Mouse (Mus musculus): Measurements from ENCODE around the gene Sgms2. TPM values are rescaled to one million over a fixed set of nuclear protein-coding genes. Genes with fewer than 3 reads are reported as not detected.

Gene Sgms2
- polyA plus RNA-seq, 1 experiment from 2014 or later: 1.3 TPM

- Histone ChIP-seq H3K4me1 (ENCODE audit: control insufficient read depth, insufficient read depth, low read length) (no peaks in the 10 kb centered on the region), H3K36me3 (ENCODE audit: control insufficient read depth, insufficient read depth, low read length) (no peaks in the 10 kb centered on the region), H3K9me3 (replicated peaks; ENCODE audit: control insufficient read depth, low read length) (no peaks in the 10 kb centered on the region), H3K4me2 (no peak overlapping the region), H3K4me3 (ENCODE audit: low read depth, low read length) (no peak overlapping the region), H3K9ac (ENCODE audit: low read depth, low read length) (no peak overlapping the region), H3K27ac (ENCODE audit: low read depth, low read length) (no peak overlapping the region), H3K27me3 (ENCODE audit: control insufficient read depth, insufficient read depth, low read length) (no peaks in the 10 kb centered on the region)
- 57% methylated on average over 3 of the region's 3 CpGs for WGBS (ENCODE audit: insufficient replicate concordance)
- no peak for ATAC-seq (replicated peaks; ENCODE audit: insufficient number of reproducible peaks, low FRiP score, low TSS enrichment)
These were observed 10.6 kb downstream of the Sgms2 start for GRCm38 (mm10) chr3:131480659-131481058.

GRCm38 (mm10) chr3:131479415-131479814, 11.8 kb downstream of the Sgms2 start:
- Histone ChIP-seq H3K4me3 (ENCODE audit: low read depth, low read length) (no peak overlapping the region), H3K9me3 (replicated peaks; ENCODE audit: control insufficient read depth, low read length) (no peaks in the 10 kb centered on the region), H3K36me3 (ENCODE audit: control insufficient read depth, insufficient read depth, low read length) (no peaks in the 10 kb centered on the region), H3K27ac (ENCODE audit: low read depth, low read length) (no peak overlapping the region), H3K4me2 (no peak overlapping the region), H3K4me1 (ENCODE audit: control insufficient read depth, insufficient read depth, low read length) (no peaks in the 10 kb centered on the region), H3K9ac (ENCODE audit: low read depth, low read length) (no peak overlapping the region), H3K27me3 (ENCODE audit: control insufficient read depth, insufficient read depth, low read length) (no peaks in the 10 kb centered on the region)
- 72% methylated on average over 3 of the region's 3 CpGs for WGBS (ENCODE audit: insufficient replicate concordance)
- no peak for ATAC-seq (replicated peaks; ENCODE audit: insufficient number of reproducible peaks, low FRiP score, low TSS enrichment)

DNA sequence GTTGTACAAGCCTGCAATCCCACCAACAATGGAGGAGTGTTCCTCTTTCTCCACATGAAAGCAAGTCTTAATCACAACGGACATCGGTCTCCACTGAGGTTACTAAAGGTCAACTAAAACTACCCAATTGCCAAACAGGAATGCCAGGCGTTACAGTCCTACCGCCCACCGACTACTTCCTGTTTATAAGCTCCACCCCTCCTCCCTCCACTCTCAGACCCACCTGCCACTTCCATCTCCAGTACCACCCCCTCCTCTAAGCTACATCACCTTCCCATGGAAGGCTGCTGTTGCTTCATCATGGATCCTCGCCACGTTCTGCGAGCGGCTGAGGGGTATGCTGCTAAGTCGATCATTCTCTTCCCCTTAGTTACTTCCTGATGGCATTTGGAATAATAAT, 15.2 kb downstream of the Sgms2 start:
- Histone ChIP-seq H3K4me1 (ENCODE audit: control insufficient read depth, insufficient read depth, low read length) (no peaks in the 10 kb centered on the region), H3K4me2 (no peak overlapping the region), H3K36me3 (ENCODE audit: control insufficient read depth, insufficient read depth, low read length) (no peaks in the 10 kb centered on the region), H3K27ac (ENCODE audit: low read depth, low read length) (no peak overlapping the region), H3K9ac (ENCODE audit: low read depth, low read length) (no peak overlapping the region), H3K9me3 (replicated peaks; ENCODE audit: control insufficient read depth, low read length) (no peaks in the 10 kb centered on the region), H3K4me3 (ENCODE audit: low read depth, low read length) (no peak overlapping the region), H3K27me3 (ENCODE audit: control insufficient read depth, insufficient read depth, low read length) (no peaks in the 10 kb centered on the region)
- 94% methylated on average over 10 of the region's 10 CpGs for WGBS (ENCODE audit: insufficient replicate concordance)
- no peak for ATAC-seq (replicated peaks; ENCODE audit: insufficient number of reproducible peaks, low FRiP score, low TSS enrichment)

DNA sequence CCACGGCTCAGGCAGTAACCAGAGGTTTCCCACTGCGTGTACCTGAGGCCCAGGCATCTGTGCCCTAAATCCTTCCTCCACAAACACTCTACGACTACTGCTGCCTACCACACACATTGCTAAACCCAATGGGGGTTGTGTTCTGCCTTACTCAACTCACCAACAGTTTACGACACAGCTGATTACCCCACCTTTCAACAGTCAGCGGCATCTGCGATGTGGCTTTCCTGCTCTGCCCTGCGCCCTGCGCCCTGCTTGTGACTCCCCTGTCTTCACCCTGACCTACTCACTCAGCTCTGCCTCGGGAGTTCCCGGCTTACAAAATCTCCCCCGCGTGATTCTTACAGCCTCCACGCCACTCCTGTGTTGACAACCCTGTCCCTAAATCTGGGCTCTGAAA, 16.7 kb downstream of the Sgms2 start:
- no peak for ATAC-seq (replicated peaks; ENCODE audit: insufficient number of reproducible peaks, low FRiP score, low TSS enrichment)
- H3K9me3 ChIP-seq (replicated peaks; ENCODE audit: control insufficient read depth, low read length): no peaks in the 10 kb centered on the region
- H3K27me3 ChIP-seq (ENCODE audit: control insufficient read depth, insufficient read depth, low read length): no peaks in the 10 kb centered on the region
- H3K36me3 ChIP-seq (ENCODE audit: control insufficient read depth, insufficient read depth, low read length): no peaks in the 10 kb centered on the region
- H3K27ac ChIP-seq (ENCODE audit: low read depth, low read length): no peak overlapping the region
- H3K4me1 ChIP-seq (ENCODE audit: control insufficient read depth, insufficient read depth, low read length): no peaks in the 10 kb centered on the region
- no peak overlapping the region for H3K9ac ChIP-seq (ENCODE audit: low read depth, low read length)
- 55% methylated on average over 13 of the region's 13 CpGs for WGBS (ENCODE audit: insufficient replicate concordance)
- H3K4me2 ChIP-seq: no peak overlapping the region
- no peak overlapping the region for H3K4me3 ChIP-seq (ENCODE audit: low read depth, low read length)

GRCm38 (mm10) chr3:131473496-131473895, 17.7 kb downstream of the Sgms2 start:
- no peak overlapping the region for H3K9ac ChIP-seq (ENCODE audit: low read depth, low read length)
- H3K4me2 ChIP-seq: no peak overlapping the region
- no CpG with 5 or more reads among the region's 1 CpGs for WGBS (ENCODE audit: insufficient replicate concordance)
- H3K27me3 ChIP-seq (ENCODE audit: control insufficient read depth, insufficient read depth, low read length): no peaks in the 10 kb centered on the region
- no peaks in the 10 kb centered on the region for H3K36me3 ChIP-seq (ENCODE audit: control insufficient read depth, insufficient read depth, low read length)
- no peaks in the 10 kb centered on the region for H3K9me3 ChIP-seq (replicated peaks; ENCODE audit: control insufficient read depth, low read length)
- no peak for ATAC-seq (replicated peaks; ENCODE audit: insufficient number of reproducible peaks, low FRiP score, low TSS enrichment)
- no peak overlapping the region for H3K4me3 ChIP-seq (ENCODE audit: low read depth, low read length)
- no peaks in the 10 kb centered on the region for H3K4me1 ChIP-seq (ENCODE audit: control insufficient read depth, insufficient read depth, low read length)
- H3K27ac ChIP-seq (ENCODE audit: low read depth, low read length): no peak overlapping the region

GRCm38 (mm10) chr3:131471836-131472235, 19.4 kb downstream of the Sgms2 start:
- 61% methylated on average over 6 of the region's 6 CpGs for WGBS (ENCODE audit: insufficient replicate concordance)
- no peak for ATAC-seq (replicated peaks; ENCODE audit: insufficient number of reproducible peaks, low FRiP score, low TSS enrichment)
- no peaks in the 10 kb centered on the region for H3K9me3 ChIP-seq (replicated peaks; ENCODE audit: control insufficient read depth, low read length)
- H3K36me3 ChIP-seq (ENCODE audit: control insufficient read depth, insufficient read depth, low read length): no peaks in the 10 kb centered on the region
- no peaks in the 10 kb centered on the region for H3K27me3 ChIP-seq (ENCODE audit: control insufficient read depth, insufficient read depth, low read length)
- H3K4me3 ChIP-seq (ENCODE audit: low read depth, low read length): no peak overlapping the region
- H3K27ac ChIP-seq (ENCODE audit: low read depth, low read length): no peak overlapping the region
- H3K9ac ChIP-seq (ENCODE audit: low read depth, low read length): no peak overlapping the region
- H3K4me2 ChIP-seq: no peak overlapping the region
- no peaks in the 10 kb centered on the region for H3K4me1 ChIP-seq (ENCODE audit: control insufficient read depth, insufficient read depth, low read length)

DNA sequence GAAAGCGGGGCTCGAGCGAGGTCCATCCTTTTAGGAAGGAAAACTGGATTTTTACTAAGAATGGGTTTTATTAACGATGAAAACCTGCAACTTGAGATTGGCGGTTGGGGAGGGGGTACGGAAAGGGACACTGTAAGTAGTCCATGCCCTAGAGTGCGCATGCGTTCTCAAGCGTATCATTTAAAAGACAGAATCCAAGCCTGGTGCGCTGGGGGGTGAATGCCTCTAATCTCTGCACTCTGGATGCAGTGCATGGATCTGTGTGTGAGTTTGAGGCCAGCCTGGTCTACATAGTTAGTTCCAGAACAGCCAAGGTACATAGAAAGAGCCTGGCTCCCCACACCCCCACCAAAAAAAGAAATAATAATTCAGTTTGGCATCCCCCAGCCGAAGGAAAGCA, 19.8 kb downstream of the Sgms2 start:
- H3K4me3 ChIP-seq (ENCODE audit: low read depth, low read length): no peak overlapping the region
- no peaks in the 10 kb centered on the region for H3K36me3 ChIP-seq (ENCODE audit: control insufficient read depth, insufficient read depth, low read length)
- WGBS (ENCODE audit: insufficient replicate concordance): 76% methylated on average over 11 of the region's 11 CpGs
- no peaks in the 10 kb centered on the region for H3K4me1 ChIP-seq (ENCODE audit: control insufficient read depth, insufficient read depth, low read length)
- no peaks in the 10 kb centered on the region for H3K27me3 ChIP-seq (ENCODE audit: control insufficient read depth, insufficient read depth, low read length)
- no peaks in the 10 kb centered on the region for H3K9me3 ChIP-seq (replicated peaks; ENCODE audit: control insufficient read depth, low read length)
- H3K4me2 ChIP-seq: no peak overlapping the region
- no peak overlapping the region for H3K9ac ChIP-seq (ENCODE audit: low read depth, low read length)
- ATAC-seq (replicated peaks; ENCODE audit: insufficient number of reproducible peaks, low FRiP score, low TSS enrichment): no peak
- no peak overlapping the region for H3K27ac ChIP-seq (ENCODE audit: low read depth, low read length)

GRCm38 (mm10) chr3:131470837-131471236, 20.4 kb downstream of the Sgms2 start:
- H3K9ac ChIP-seq (ENCODE audit: low read depth, low read length): no peak overlapping the region
- H3K4me1 ChIP-seq (ENCODE audit: control insufficient read depth, insufficient read depth, low read length): no peaks in the 10 kb centered on the region
- no peaks in the 10 kb centered on the region for H3K9me3 ChIP-seq (replicated peaks; ENCODE audit: control insufficient read depth, low read length)
- no peak overlapping the region for H3K4me2 ChIP-seq
- H3K4me3 ChIP-seq (ENCODE audit: low read depth, low read length): no peak overlapping the region
- H3K36me3 ChIP-seq (ENCODE audit: control insufficient read depth, insufficient read depth, low read length): no peaks in the 10 kb centered on the region
- no peak overlapping the region for H3K27ac ChIP-seq (ENCODE audit: low read depth, low read length)
- H3K27me3 ChIP-seq (ENCODE audit: control insufficient read depth, insufficient read depth, low read length): no peaks in the 10 kb centered on the region
- ATAC-seq (replicated peaks; ENCODE audit: insufficient number of reproducible peaks, low FRiP score, low TSS enrichment): no peak
- 51% methylated on average over 9 of the region's 9 CpGs for WGBS (ENCODE audit: insufficient replicate concordance)

- Histone ChIP-seq H3K27ac (ENCODE audit: low read depth, low read length) (no peak overlapping the region), H3K9me3 (replicated peaks; ENCODE audit: control insufficient read depth, low read length) (no peaks in the 10 kb centered on the region), H3K4me3 (ENCODE audit: low read depth, low read length) (no peak overlapping the region), H3K4me2 (no peak overlapping the region), H3K36me3 (ENCODE audit: control insufficient read depth, insufficient read depth, low read length) (no peaks in the 10 kb centered on the region), H3K4me1 (ENCODE audit: control insufficient read depth, insufficient read depth, low read length) (no peaks in the 10 kb centered on the region), H3K9ac (ENCODE audit: low read depth, low read length) (no peak overlapping the region), H3K27me3 (ENCODE audit: control insufficient read depth, insufficient read depth, low read length) (no peaks in the 10 kb centered on the region)
- ATAC-seq (replicated peaks; ENCODE audit: insufficient number of reproducible peaks, low FRiP score, low TSS enrichment): no peak
- WGBS (ENCODE audit: insufficient replicate concordance): 42% methylated on average over 3 of the region's 3 CpGs
These were observed 21.6 kb downstream of the Sgms2 start for GRCm38 (mm10) chr3:131469636-131470035.
